Mouse (Mus musculus): Measurements from ENCODE around the gene Tmem199. TPM values are rescaled to one million over a fixed set of nuclear protein-coding genes. Genes with fewer than 3 reads are reported as not detected.

Tmem199 gene
- polyA plus RNA-seq, 1 experiment: 41.3 TPM

DNA sequence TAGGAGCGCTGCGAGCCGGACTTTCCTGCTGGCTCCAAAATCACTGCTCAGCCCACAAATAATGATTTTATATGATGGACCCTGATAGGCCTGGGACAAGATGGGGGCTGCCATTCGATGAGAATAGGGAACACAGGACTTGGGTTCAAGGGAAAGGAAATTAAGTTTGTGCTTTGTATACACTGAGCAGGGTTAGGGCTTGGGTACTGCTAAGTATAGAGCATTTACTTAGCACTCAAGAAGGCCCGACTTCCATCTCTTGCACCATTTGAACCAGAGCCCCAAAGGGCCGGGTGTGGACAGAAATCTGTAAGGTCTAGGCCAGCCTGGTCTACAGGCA, 39.1 kb upstream of the Tmem199 start:
- TF ChIP-seq CEBPB (IDR thresholded peaks at IDR 0.05; ENCODE audit: low read depth): no peak
- TF ChIP-seq USF1 (IDR thresholded peaks at IDR 0.05; ENCODE audit: low read depth): no peak
- H3K36me3 ChIP-seq (ENCODE audit: control insufficient read depth, insufficient read depth): peaks cover 11% of the 10 kb centered on the region
- H3K79me2 ChIP-seq (ENCODE audit: control insufficient read depth, insufficient read depth): peaks cover 44% of the 10 kb centered on the region
- no peaks in the 10 kb centered on the region for H3K27me3 ChIP-seq (ENCODE audit: control insufficient read depth, insufficient read depth, insufficient read length)
- peaks cover 30% of the 10 kb centered on the region for H3K79me3 ChIP-seq (ENCODE audit: low read depth)
- no peak overlapping the region for H3K4me3 ChIP-seq (ENCODE audit: insufficient read depth, poor library complexity, severe bottlenecking)
- H3ac ChIP-seq (ENCODE audit: control insufficient read depth, insufficient read length, low read depth): peak overlapping the region; percentile 44

DNA sequence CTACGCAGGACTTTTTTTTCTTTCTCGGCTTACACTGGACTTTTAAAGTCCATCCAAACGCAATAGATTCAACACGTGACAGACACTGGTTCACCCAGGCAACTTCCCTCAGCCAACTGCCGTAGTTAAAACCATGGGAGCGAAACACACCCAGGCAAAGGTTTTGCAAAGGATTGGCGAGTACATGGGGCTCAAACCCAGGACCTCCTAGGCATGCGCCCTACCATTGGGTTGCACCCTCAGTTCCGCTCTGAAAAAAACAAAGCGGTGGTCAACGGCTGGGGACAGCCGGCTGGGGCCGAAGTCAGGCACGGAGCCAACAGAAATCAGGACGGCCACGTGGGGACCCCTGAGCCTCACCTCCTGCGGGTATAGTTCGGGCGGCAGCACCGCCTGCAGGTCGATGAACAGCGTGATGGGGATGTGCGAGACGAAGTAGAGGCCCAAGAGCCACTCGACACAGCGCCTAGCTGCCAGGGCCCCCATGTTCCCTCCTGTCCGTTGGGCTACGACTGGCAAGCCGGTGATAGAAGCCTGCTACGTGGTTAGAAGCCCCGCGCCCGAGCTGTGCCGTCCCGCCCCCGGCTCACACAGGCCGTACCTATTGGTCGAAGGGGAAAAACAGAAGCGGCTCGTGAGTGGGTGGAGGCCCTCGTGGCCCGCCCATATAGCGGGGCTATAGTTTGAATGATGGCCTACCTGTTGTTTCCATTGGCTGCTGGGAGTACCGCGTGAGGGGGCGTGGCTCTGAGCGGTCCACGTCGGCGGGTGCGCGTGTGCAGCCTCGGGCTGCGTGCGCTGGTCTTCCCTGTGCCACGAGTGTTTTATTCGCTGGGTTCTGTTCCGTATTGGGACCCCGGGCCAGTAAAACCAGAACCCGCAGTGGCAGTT, 38.4 kb upstream of the Tmem199 start, which contains the start of gene Tmem97:
Gene Tmem97, minus strand, starts transcription at position 610 of the 891 bp plus-strand sequence.
- peaks cover 35% of the 10 kb centered on the region for H3K79me3 ChIP-seq (ENCODE audit: low read depth)

DNA sequence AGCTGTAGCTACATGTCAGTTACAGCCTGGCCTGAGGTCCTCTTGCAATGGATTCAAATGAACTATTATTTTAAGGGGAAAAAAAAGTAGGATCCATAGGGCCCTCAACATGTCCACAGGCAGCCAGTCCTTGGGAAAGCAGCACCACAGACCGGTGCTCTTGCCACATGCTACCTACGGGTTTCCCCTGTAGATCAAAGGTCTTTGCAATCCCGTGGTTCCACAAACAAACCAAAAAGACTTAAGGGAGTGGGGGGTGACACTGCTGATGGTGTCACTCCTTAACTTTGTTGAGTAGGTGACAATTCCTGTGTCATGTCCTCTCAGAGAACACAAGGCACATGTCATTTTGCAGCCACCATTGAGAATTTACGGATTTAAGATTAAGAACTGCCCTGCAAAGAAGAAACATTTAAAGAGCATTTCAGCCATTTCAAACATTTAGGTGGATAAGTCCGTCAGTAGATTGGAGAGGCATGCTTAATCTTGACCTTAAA, 37.6 kb upstream of the Tmem199 start:
- H3ac ChIP-seq (ENCODE audit: control insufficient read depth, insufficient read length, low read depth): peak overlapping the region; percentile 63
- H3K79me3 ChIP-seq (ENCODE audit: low read depth): peaks cover 43% of the 10 kb centered on the region
- TF ChIP-seq CTCF (IDR thresholded peaks at IDR 0.05; ENCODE audit: control insufficient read depth, insufficient read depth, insufficient read length) (no peak), FOSL1 (IDR thresholded peaks at IDR 0.05; ENCODE audit: insufficient read depth, low read length, poor library complexity, severe bottlenecking) (no peak), MYOD1 (IDR thresholded peaks at IDR 0.05; ENCODE audit: control insufficient read depth, insufficient read length, low read depth) (no peak), USF1 (IDR thresholded peaks at IDR 0.05; ENCODE audit: low read depth) (no peak), MYOG (IDR thresholded peaks at IDR 0.05; ENCODE audit: control insufficient read depth, extremely low read depth, insufficient read length) (no peak), MAX (IDR thresholded peaks at IDR 0.05) (no peak), CEBPB (IDR thresholded peaks at IDR 0.05; ENCODE audit: low read depth) (no peak)
- peaks cover 59% of the 10 kb centered on the region for H3K79me2 ChIP-seq (ENCODE audit: control insufficient read depth, insufficient read depth)
- H3K36me3 ChIP-seq (ENCODE audit: control insufficient read depth, insufficient read depth): peaks cover 23% of the 10 kb centered on the region
- H3K4me3 ChIP-seq (ENCODE audit: insufficient read depth, poor library complexity, severe bottlenecking): peak overlapping the region; percentile 81
- H3K27me3 ChIP-seq (ENCODE audit: control insufficient read depth, insufficient read depth, insufficient read length): no peaks in the 10 kb centered on the region

More for the DNA sequence above, 38.4 kb upstream of the Tmem199 start, which contains the start of gene Tmem97:
- H3K4me3 ChIP-seq (ENCODE audit: insufficient read depth, poor library complexity, severe bottlenecking): peak within 1 kb of the TSS; percentile 81
- TF ChIP-seq USF1 (IDR thresholded peaks at IDR 0.05; ENCODE audit: low read depth) (peak; percentile 81), MAX (IDR thresholded peaks at IDR 0.05) (peak; percentile 87), MYOG (IDR thresholded peaks at IDR 0.05; ENCODE audit: control insufficient read depth, extremely low read depth, insufficient read length) (no peak)
- peaks cover 15% of the 10 kb centered on the region for H3K36me3 ChIP-seq (ENCODE audit: control insufficient read depth, insufficient read depth)
- H3ac ChIP-seq (ENCODE audit: control insufficient read depth, insufficient read length, low read depth): peak within 1 kb of the TSS; percentile 63
- no peaks in the 10 kb centered on the region for H3K27me3 ChIP-seq (ENCODE audit: control insufficient read depth, insufficient read depth, insufficient read length)
- peaks cover 50% of the 10 kb centered on the region for H3K79me2 ChIP-seq (ENCODE audit: control insufficient read depth, insufficient read depth)

DNA sequence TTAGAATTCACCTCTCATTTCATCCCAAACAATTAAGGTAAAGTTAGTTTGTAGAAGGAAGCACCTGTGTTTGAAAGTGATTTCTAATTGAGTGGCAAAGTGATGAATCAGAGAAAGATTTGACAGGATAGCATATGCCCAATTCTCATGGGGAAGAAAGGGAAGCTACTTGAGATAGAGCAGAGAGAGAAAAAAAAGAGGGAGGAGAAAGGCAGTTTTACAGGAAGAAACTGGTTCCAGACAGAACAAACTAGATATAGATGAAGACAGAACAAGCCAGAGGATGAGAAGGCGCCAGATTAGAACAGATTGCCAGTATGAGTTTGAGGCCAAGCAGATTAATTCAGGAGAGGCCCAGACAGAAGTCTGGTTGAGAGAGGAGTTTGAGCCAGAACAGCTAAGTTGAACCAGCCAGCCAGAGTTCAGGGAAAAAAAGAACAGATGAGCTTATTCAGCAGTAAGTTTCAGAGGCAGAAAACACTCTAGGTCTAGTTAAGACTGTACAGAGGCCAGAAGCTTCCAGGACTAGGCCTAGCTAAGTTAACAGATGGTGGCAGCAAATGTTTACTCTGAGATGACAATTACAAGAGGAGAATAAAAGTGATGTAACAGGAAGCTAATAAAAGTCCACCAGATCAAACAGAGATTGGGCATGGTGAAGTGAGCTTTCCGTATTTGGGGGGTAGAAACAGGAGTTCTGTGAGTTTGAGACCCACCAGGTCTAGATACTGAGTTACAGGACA, 35.9 kb upstream of the Tmem199 start:
- Histone ChIP-seq H3K79me2 (ENCODE audit: control insufficient read depth, insufficient read depth) (peaks cover 74% of the 10 kb centered on the region), H3K36me3 (ENCODE audit: control insufficient read depth, insufficient read depth) (peaks cover 39% of the 10 kb centered on the region), H3K79me3 (ENCODE audit: low read depth) (peaks cover 56% of the 10 kb centered on the region), H3ac (ENCODE audit: control insufficient read depth, insufficient read length, low read depth) (no peak overlapping the region), H3K4me3 (ENCODE audit: insufficient read depth, poor library complexity, severe bottlenecking) (no peak overlapping the region), H3K27me3 (ENCODE audit: control insufficient read depth, insufficient read depth, insufficient read length) (no peaks in the 10 kb centered on the region)
- TF ChIP-seq MYOD1 (IDR thresholded peaks at IDR 0.05; ENCODE audit: control insufficient read depth, insufficient read length, low read depth): no peak
- TF ChIP-seq CTCF (IDR thresholded peaks at IDR 0.05; ENCODE audit: control insufficient read depth, insufficient read depth, insufficient read length): no peak
- TF ChIP-seq MAX (IDR thresholded peaks at IDR 0.05): no peak

DNA sequence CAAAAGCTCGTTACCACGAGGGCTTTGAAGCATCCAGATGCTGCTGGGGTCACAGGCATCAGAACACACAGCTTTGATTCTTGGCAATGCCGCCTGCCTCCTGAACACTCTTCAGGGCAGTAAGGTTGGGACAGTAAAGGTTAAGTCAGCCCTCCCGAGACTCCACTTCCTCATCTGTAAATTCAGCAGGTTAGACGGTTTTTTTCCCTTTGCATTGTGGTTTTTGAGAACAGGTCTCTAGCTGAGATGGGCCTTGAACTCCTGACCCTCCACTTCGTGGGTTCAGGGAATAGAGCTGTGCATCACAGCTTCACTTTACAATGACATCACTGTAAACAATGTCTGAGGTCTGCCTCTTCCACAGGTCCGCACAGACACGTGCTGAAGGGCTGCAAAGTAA, 33.2 kb upstream of the Tmem199 start:
- TF ChIP-seq CTCF (IDR thresholded peaks at IDR 0.05; ENCODE audit: control insufficient read depth, insufficient read depth, insufficient read length): no peak
- TF ChIP-seq MAX (IDR thresholded peaks at IDR 0.05): no peak
- no peak for TF ChIP-seq MYOD1 (IDR thresholded peaks at IDR 0.05; ENCODE audit: control insufficient read depth, insufficient read length, low read depth)
- TF ChIP-seq USF1 (IDR thresholded peaks at IDR 0.05; ENCODE audit: low read depth): no peak
- no peak for TF ChIP-seq MYOG (IDR thresholded peaks at IDR 0.05; ENCODE audit: control insufficient read depth, extremely low read depth, insufficient read length)
- TF ChIP-seq CEBPB (IDR thresholded peaks at IDR 0.05; ENCODE audit: low read depth): no peak
- no peak for TF ChIP-seq FOSL1 (IDR thresholded peaks at IDR 0.05; ENCODE audit: insufficient read depth, low read length, poor library complexity, severe bottlenecking)
- H3K79me2 ChIP-seq (ENCODE audit: control insufficient read depth, insufficient read depth): peaks cover 72% of the 10 kb centered on the region
- H3K27me3 ChIP-seq (ENCODE audit: control insufficient read depth, insufficient read depth, insufficient read length): no peaks in the 10 kb centered on the region
- no peak overlapping the region for H3ac ChIP-seq (ENCODE audit: control insufficient read depth, insufficient read length, low read depth)
- H3K79me3 ChIP-seq (ENCODE audit: low read depth): peaks cover 59% of the 10 kb centered on the region
- no peak overlapping the region for H3K4me3 ChIP-seq (ENCODE audit: insufficient read depth, poor library complexity, severe bottlenecking)
- H3K36me3 ChIP-seq (ENCODE audit: control insufficient read depth, insufficient read depth): peaks cover 66% of the 10 kb centered on the region
